Mouse (Mus musculus): ENCODE data around the gene Cldn6.

DNA sequence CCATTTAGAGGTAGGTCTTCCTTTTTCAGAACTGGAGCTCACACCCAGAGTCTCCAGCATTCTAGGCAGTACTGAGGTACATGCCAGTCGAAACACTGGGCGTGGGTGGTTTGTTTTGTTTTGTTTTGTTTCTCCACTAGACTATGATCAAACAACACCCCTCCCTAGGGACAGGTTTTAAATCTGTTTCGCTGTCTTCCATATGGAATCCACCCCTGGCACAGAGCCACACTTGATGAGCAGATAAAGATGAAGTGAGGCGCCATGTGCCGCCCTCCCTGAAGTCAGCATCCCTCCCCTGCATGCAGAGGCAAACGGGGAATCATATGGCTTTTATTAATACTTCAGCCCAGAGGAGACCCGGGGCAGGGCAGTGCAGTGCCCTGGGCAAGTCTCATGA is 25.7 kb downstream of the Cldn6 start:
- TF ChIP-seq CTCF (IDR thresholded peaks at IDR 0.05; ENCODE audit: borderline replicate concordance, extremely low read depth, insufficient read depth, insufficient read length): no peak
- TF ChIP-seq POLR2A (IDR thresholded peaks at IDR 0.05; ENCODE audit: borderline replicate concordance, extremely low read depth, insufficient read depth, insufficient read length, poor library complexity, severe bottlenecking): no peak
